Mouse (Mus musculus): ENCODE data around the gene Ifnar1.

DNA sequence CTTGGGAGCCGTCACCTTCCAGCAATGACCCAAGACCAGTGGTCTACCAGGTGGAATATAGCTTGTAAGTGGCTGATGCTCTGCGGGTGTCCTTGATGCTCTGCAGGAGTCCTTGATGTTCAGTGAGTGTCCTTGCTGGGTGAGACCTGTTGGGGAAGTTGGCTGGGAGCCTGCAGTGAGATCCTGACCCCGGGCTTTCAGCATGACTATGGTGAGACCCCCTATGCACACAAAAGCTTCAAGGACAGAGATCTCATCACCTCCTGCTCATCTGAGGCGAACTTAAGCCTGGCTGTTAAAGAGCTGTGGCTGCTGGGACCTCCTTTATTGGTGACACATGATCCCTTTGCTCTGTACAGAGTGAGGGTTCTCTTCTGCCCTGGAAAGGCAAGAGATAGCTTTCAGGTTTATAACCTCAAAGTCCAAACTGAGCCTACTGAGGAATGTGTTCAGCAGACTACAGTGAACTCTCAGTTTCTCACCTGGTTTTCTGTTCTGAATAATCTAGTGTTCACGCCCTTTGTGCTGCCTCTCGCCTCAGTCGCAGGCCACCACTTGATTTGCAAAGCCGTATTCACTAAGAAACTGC lies 70.1 kb downstream of the Ifnar1 start:
- TF ChIP-seq CTCF (IDR thresholded peaks at IDR 0.05) = no peak
- no peak for TF ChIP-seq EP300 (IDR thresholded peaks at IDR 0.05; ENCODE audit: insufficient read depth, low read depth, low read length)
- TF ChIP-seq POLR2A (IDR thresholded peaks at IDR 0.05; ENCODE audit: insufficient read depth, low read depth, low read length) = no peak
